Mouse (Mus musculus): ENCODE measurements around the gene BC034090. TPM values are rescaled to one million over a fixed set of nuclear protein-coding genes. Genes with fewer than 3 reads are reported as not detected.

The BC034090 gene
- total RNA-seq, 2 experiments from 2014 or later, result 3.8 to 10.3 TPM

- no peak for DNase-seq
Observed at GRCm38 (mm10) chr1:155242488-155242745, 1.8 kb downstream of the BC034090 start.

GRCm38 (mm10) chr1:155241701-155242487, 2.4 kb downstream of the BC034090 start:
- DNase-seq, result no peak

- peak; percentile 54 for DNase-seq
Observed at GRCm38 (mm10) chr1:155239962-155240717, 4.1 kb downstream of the BC034090 start.

GRCm38 (mm10) chr1:155239169-155239568, 5.1 kb downstream of the BC034090 start:
- no peak for DNase-seq

- no peak for DNase-seq
Observed at GRCm38 (mm10) chr1:155238126-155238525, 6.1 kb downstream of the BC034090 start.

GRCm38 (mm10) chr1:155237390-155237789, 6.9 kb downstream of the BC034090 start:
- DNase-seq, result no peak

GRCm38 (mm10) chr1:155236306-155237024, 7.8 kb downstream of the BC034090 start:
- DNase-seq, result no peak

- DNase-seq, result no peak
Observed at GRCm38 (mm10) chr1:155235641-155236040, 8.6 kb downstream of the BC034090 start.

- DNase-seq, result peak; percentile 78
Observed at GRCm38 (mm10) chr1:155233931-155234607, 10.2 kb downstream of the BC034090 start.

GRCm38 (mm10) chr1:155233378-155233777, 10.9 kb downstream of the BC034090 start:
- DNase-seq, result no peak

GRCm38 (mm10) chr1:155232786-155233185, 11.5 kb downstream of the BC034090 start:
- DNase-seq, result no peak

GRCm38 (mm10) chr1:155232385-155232784, 11.9 kb downstream of the BC034090 start:
- DNase-seq, result no peak

- peak; percentile 54 for DNase-seq
Observed at GRCm38 (mm10) chr1:155229464-155230411, 14.5 kb downstream of the BC034090 start.

- peak; percentile 88 for DNase-seq
Observed at GRCm38 (mm10) chr1:155223849-155224554, 20.2 kb downstream of the BC034090 start.

- DNase-seq, result no peak
Observed at GRCm38 (mm10) chr1:155223036-155223435, 21.2 kb downstream of the BC034090 start.

- DNase-seq, result no peak
Observed at GRCm38 (mm10) chr1:155222101-155222669, 22.1 kb downstream of the BC034090 start.

- no peak for DNase-seq
Observed at GRCm38 (mm10) chr1:155218924-155219323, 25.3 kb downstream of the BC034090 start.

GRCm38 (mm10) chr1:155217865-155218541, 26.2 kb downstream of the BC034090 start:
- no peak for DNase-seq

- DNase-seq, result no peak
Observed at GRCm38 (mm10) chr1:155216844-155217243, 27.4 kb downstream of the BC034090 start.

GRCm38 (mm10) chr1:155216313-155216712, 27.9 kb downstream of the BC034090 start:
- no peak for DNase-seq
